Mouse (Mus musculus): ENCODE results near the gene Zbtb33. TPM values are rescaled to one million over a fixed set of nuclear protein-coding genes. Genes with fewer than 3 reads are reported as not detected.

Gene Zbtb33
- polyA plus RNA-seq (2014; fragmentation: Illumina TruSeq; extraction: RNeasy Lipid Tissue Mini Kit (QIAGEN cat#74804); ENCODE audit: low read depth, low replicate concordance), result 54.5 TPM

DNA sequence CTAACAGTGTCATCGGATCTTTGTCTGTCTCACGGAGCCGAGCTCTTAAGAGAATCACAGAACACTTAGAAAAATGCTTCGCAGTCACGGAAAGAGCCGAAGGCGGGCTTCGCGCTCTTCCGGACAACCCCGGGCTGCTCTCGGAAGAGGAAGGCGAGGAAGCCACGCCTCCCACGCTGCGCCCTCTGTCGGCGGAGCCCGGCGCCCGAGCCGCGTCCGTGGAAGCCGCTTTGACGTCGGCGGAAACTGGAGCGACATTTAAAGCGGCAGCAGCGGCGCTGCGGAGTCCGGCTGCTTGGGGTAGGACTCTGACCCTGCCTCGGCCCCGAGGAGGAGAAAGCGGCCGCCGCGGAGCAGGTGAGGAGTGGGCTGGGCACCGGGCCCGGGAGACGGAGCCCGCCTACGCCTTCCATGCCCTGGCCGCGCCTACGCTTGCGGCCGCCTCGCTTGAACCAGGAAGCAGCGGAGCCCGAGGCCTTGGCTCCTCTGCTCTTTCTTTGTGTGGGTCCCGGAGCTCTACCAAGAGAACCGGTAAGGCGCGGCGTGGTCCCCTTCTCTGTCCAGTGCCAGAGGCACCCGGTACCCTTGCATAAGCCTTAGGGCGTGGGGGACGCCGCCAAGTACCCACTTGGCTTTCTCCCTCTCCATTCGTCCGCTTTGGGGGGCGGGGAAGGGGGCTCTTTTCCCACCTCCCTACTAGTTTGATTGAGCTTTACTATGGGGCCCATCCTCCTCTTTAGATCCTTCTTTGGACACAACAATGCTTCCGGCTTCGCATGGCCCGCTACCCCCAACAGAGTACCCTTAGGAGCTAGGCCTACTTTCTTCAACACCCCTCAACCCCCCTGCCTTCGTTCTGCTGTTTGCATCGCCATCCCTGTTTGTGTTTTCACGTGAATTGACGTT is at the start of gene Zbtb33:
Zbtb33 (plus strand) TSS at position 242 of the 906 bp plus-strand sequence.

Other genes starting within 250 kb of the Zbtb33 start
- gene Btg1-ps1, start 171.0 kb upstream of the Zbtb33 start, polyA plus RNA-seq (2014; fragmentation: Illumina TruSeq; extraction: RNeasy Lipid Tissue Mini Kit (QIAGEN cat#74804); ENCODE audit: low read depth, low replicate concordance), result not detected
- gene Btg1-ps2, start 146.7 kb upstream of the Zbtb33 start, polyA plus RNA-seq (2014; fragmentation: Illumina TruSeq; extraction: RNeasy Lipid Tissue Mini Kit (QIAGEN cat#74804); ENCODE audit: low read depth, low replicate concordance), result not detected
- not detected for gene Rhox10, start 123.3 kb upstream of the Zbtb33 start, polyA plus RNA-seq (2014; fragmentation: Illumina TruSeq; extraction: RNeasy Lipid Tissue Mini Kit (QIAGEN cat#74804); ENCODE audit: low read depth, low replicate concordance)
- gene Rhox11, start 104.7 kb upstream of the Zbtb33 start, polyA plus RNA-seq (2014; fragmentation: Illumina TruSeq; extraction: RNeasy Lipid Tissue Mini Kit (QIAGEN cat#74804); ENCODE audit: low read depth, low replicate concordance), result not detected
- not detected for gene Rhox12, start 78.9 kb upstream of the Zbtb33 start, polyA plus RNA-seq (2014; fragmentation: Illumina TruSeq; extraction: RNeasy Lipid Tissue Mini Kit (QIAGEN cat#74804); ENCODE audit: low read depth, low replicate concordance)
- not detected for gene Rhox13, start 68.6 kb upstream of the Zbtb33 start, polyA plus RNA-seq (2014; fragmentation: Illumina TruSeq; extraction: RNeasy Lipid Tissue Mini Kit (QIAGEN cat#74804); ENCODE audit: low read depth, low replicate concordance)
- 0.24 TPM for gene Tmem255a, start 62.6 kb downstream of the Zbtb33 start, polyA plus RNA-seq (2014; fragmentation: Illumina TruSeq; extraction: RNeasy Lipid Tissue Mini Kit (QIAGEN cat#74804); ENCODE audit: low read depth, low replicate concordance)
- not detected for gene Atp1b4, start 126.4 kb downstream of the Zbtb33 start, polyA plus RNA-seq (2014; fragmentation: Illumina TruSeq; extraction: RNeasy Lipid Tissue Mini Kit (QIAGEN cat#74804); ENCODE audit: low read depth, low replicate concordance)